Mouse (Mus musculus): ENCODE results near the gene Shroom3. TPM values are rescaled to one million over a fixed set of nuclear protein-coding genes. Genes with fewer than 3 reads are reported as not detected.

The Shroom3 gene
- total and polyA plus RNA-seq, 3 experiments, result 0.04 to 0.11 TPM; not detected in 1

- no peak for TF ChIP-seq TCF12 (IDR thresholded peaks at IDR 0.05; ENCODE audit: low read depth, low read length)
Observed at GRCm38 (mm10) chr5:92930557-92930956, 247.3 kb downstream of the Shroom3 start (continued).

GRCm38 (mm10) chr5:92931298-92931697, 248.1 kb downstream of the Shroom3 start:
- H3K4me1 ChIP-seq (ENCODE audit: control insufficient read depth in 1 of 2, insufficient read depth in 2 of 2), result peaks cover 0 to 14% of the 10 kb centered on the region in 2 experiments; a peak in 2 of 4 replicates
- no peak overlapping the region for H3K9ac ChIP-seq (ENCODE audit: insufficient read depth, low read depth)
- dilution Hi-C loops (cut with MboI; ENCODE audit: extremely low pct_ligation_motif_present, extremely low pct_unique_long_range_greater_than_20kb, low sequenced_read_pairs) (no loop called here), in situ Hi-C loops (cut with MboI; ENCODE audit: low pct_ligation_motif_present, low pct_unique_long_range_greater_than_20kb, low sequenced_read_pairs) (loop anchor here (25.0 kb wide), 1 partner anchor 269 kb away; no protein-coding TSS in a partner anchor)
- no peak overlapping the region for H3K4me3 ChIP-seq (replicated peaks in 1 of 3; ENCODE audit: low read depth in 2 of 3, low read length in 2 of 3, poor library complexity in 1 of 3)
- no peak for TF ChIP-seq MAFK (IDR thresholded peaks at IDR 0.05; ENCODE audit: insufficient replicate concordance, low read length)
- no peak for TF ChIP-seq USF2 (conservative IDR thresholded peaks at IDR 0.05; ENCODE audit: low read depth, low read length)
- TF ChIP-seq GABPA (IDR thresholded peaks at IDR 0.05; ENCODE audit: insufficient replicate concordance, low read depth, low read length), result no peak
- no peak for TF ChIP-seq MAZ (IDR thresholded peaks at IDR 0.05; ENCODE audit: low read depth, low read length)
- no peak for TF ChIP-seq ZC3H11A (IDR thresholded peaks at IDR 0.05; ENCODE audit: low read depth, low read length)
- no peak for TF ChIP-seq ZNF384 (IDR thresholded peaks at IDR 0.05; ENCODE audit: low read depth, low read length)
- no peak for TF ChIP-seq RCOR1 (conservative IDR thresholded peaks at IDR 0.05; ENCODE audit: low read depth, low read length)
- no peak for TF ChIP-seq JUN (IDR thresholded peaks at IDR 0.05; ENCODE audit: insufficient read depth, low read depth, low read length)
- TF ChIP-seq ZMIZ1 (IDR thresholded peaks at IDR 0.05; ENCODE audit: low read depth, low read length), result no peak
- no peak for TF ChIP-seq KAT2A (IDR thresholded peaks at IDR 0.05; ENCODE audit: insufficient replicate concordance, low read length)
- no peak for TF ChIP-seq NELFE (IDR thresholded peaks at IDR 0.05; ENCODE audit: low read depth, low read length)
- no peak for TF ChIP-seq TCF12 (IDR thresholded peaks at IDR 0.05; ENCODE audit: low read depth, low read length)
- TF ChIP-seq RAD21 (IDR thresholded peaks at IDR 0.05; ENCODE audit: low read depth, low read length), result no peak
- no peak for TF ChIP-seq ELF1 (IDR thresholded peaks at IDR 0.05; ENCODE audit: low read depth, low read length)
- no peaks in the 10 kb centered on the region for H3K27me3 ChIP-seq (replicated peaks)
- H3K79me2 ChIP-seq (replicated peaks; ENCODE audit: control insufficient read depth, extremely low read depth, insufficient read depth, poor library complexity, severe bottlenecking), result no peaks in the 10 kb centered on the region
- no peaks in the 10 kb centered on the region for H3K9me3 ChIP-seq (replicated peaks; ENCODE audit: low read length)
- H3K27ac ChIP-seq (ENCODE audit: insufficient read depth, low read depth), result no peak overlapping the region
- no peak overlapping the region for H3K4me2 ChIP-seq (ENCODE audit: insufficient read depth, low read depth, poor library complexity, severe bottlenecking)
- no peak for DNase-seq (ENCODE audit: extremely low read depth)
- no peaks in the 10 kb centered on the region for H3K36me3 ChIP-seq (replicated peaks in 1 of 2; ENCODE audit: control insufficient read depth in 1 of 2, insufficient read depth in 1 of 2, low read length in 1 of 2)

DNA sequence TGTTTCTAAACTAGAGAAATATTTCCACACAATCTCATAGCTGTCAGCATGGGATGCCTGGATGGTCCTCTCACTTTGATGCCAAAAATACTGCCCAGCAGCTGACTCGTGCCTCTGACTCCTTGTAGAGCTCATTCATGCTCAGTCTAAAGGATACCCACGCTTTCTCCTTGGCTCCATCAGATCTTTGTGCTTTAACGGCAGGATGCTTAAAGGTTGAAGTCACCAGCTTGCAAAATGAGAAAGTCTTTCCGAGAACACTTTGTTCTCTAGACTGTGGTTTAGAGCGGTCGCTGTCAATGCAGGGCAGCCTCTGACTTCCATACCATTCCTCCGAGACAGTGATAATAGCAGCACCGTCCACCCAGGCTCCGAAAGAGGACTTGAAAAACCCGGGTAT, 249.8 kb downstream of the Shroom3 start:
- peaks cover 0 to 10% of the 10 kb centered on the region in 2 experiments; a peak in 2 of 4 replicates for H3K4me1 ChIP-seq (ENCODE audit: control insufficient read depth in 1 of 2, insufficient read depth in 2 of 2)
- H3K27ac ChIP-seq (ENCODE audit: insufficient read depth, low read depth), result no peak overlapping the region
- H3K79me2 ChIP-seq (replicated peaks; ENCODE audit: control insufficient read depth, extremely low read depth, insufficient read depth, poor library complexity, severe bottlenecking), result no peaks in the 10 kb centered on the region
- H3K4me2 ChIP-seq (ENCODE audit: insufficient read depth, low read depth, poor library complexity, severe bottlenecking), result peak overlapping the region; percentile 4; the same call in 1 of the 2 replicates
- no peaks in the 10 kb centered on the region for H3K9me3 ChIP-seq (replicated peaks; ENCODE audit: low read length)
- dilution Hi-C loops (cut with MboI; ENCODE audit: extremely low pct_ligation_motif_present, extremely low pct_unique_long_range_greater_than_20kb, low sequenced_read_pairs), result no loop called here
- no peaks in the 10 kb centered on the region for H3K36me3 ChIP-seq (replicated peaks in 1 of 2; ENCODE audit: control insufficient read depth in 1 of 2, insufficient read depth in 1 of 2, low read length in 1 of 2)
- no peak overlapping the region for H3K9ac ChIP-seq (ENCODE audit: insufficient read depth, low read depth)
- DNase-seq (ENCODE audit: extremely low read depth), result no peak
- in situ Hi-C loops (cut with MboI; ENCODE audit: low pct_ligation_motif_present, low pct_unique_long_range_greater_than_20kb, low sequenced_read_pairs), result loop anchor here (25.0 kb wide), 1 partner anchor 271 kb away; no protein-coding TSS in a partner anchor
- no peak overlapping the region for H3K4me3 ChIP-seq (replicated peaks in 1 of 3; ENCODE audit: low read depth in 2 of 3, low read length in 2 of 3, poor library complexity in 1 of 3)
- no peaks in the 10 kb centered on the region for H3K27me3 ChIP-seq (replicated peaks)
- TF ChIP-seq JUND (conservative IDR thresholded peaks at IDR 0.05; ENCODE audit: low read depth, low read length) (no peak), CHD1 (IDR thresholded peaks at IDR 0.05; ENCODE audit: low read depth, low read length) (no peak), MEF2A (IDR thresholded peaks at IDR 0.05; ENCODE audit: borderline replicate concordance, low read depth, low read length) (no peak), JUN (IDR thresholded peaks at IDR 0.05; ENCODE audit: insufficient read depth, low read depth, low read length) (no peak), PAX5 (IDR thresholded peaks at IDR 0.05; ENCODE audit: low read length) (no peak), ELF1 (IDR thresholded peaks at IDR 0.05; ENCODE audit: low read depth, low read length) (no peak)
